Mouse (Mus musculus) gastrocnemius, postnatal 10 days (tissue): Measurements from ENCODE around the gene Gpc2. TPM values are rescaled to one million over a fixed set of nuclear protein-coding genes. Genes with fewer than 3 reads are reported as not detected.

Source experiments
- DNase-seq: peaks from one replicate; pipeline ENCODE4 v3.0.0; 2021; ENCODE audit warnings: mixed read lengths
- long read RNA-seq, 2 experiments: library from polyadenylated mRNA; stranded (forward); transcript quantifications; one replicate each; pipeline ENCODE4 v2.0.0; 2021
- total RNA-seq, 2 experiments: library from RNA; stranded (reverse); gene quantifications; 2 replicates each; pipeline ENCODE4 v1.2.3; 2021

The Gpc2 gene
- total RNA-seq = under 1 TPM; 0.35 to 0.88 TPM
- long read RNA-seq, experiment 1 = 0 reads
- long read RNA-seq, experiment 2 = 0 reads

DNA sequence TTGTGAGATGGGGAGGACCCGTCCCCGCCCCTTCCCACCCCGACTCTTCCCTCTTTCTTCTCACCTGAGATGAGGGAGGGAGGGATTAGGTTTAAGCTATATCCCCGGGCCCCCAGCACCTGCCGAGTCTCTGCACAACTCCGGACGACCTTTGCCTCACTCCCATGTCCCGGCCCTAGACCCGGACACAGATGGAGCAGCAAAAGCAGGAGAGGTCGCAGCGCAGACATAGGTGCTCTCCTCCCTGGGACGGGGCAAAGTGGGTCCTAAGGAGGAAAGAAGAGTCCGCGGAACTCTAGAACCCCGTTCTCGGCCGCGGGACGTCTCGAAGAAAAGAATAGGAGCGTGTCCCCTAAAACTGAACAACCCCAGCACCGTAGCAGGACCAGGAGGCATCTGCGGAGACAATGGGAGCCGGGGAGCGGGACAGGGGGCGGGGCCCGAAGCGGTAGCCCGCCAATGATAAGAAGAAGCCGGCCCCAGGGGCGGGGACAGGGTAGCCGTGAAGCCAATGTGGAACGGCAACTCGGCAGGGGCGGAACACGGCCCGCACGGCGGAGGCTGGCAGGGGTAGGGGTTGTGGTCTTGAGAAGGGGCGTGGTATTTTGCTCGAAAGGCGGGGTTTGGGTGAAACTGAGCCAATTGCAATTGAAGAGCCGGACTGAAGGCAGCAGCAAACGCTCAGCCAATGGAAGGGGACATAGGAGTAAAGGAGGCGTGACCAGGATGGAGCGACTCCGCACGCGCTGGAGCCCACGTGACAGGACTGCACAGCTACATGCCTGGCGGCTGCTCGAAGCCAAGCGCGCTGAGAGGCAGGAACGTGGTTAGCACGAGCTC, at the start of gene Gpc2, which contains the start of the genes Gm43720 and Stag3:
Gpc2 (minus strand) TSS at position 421 of the 840 bp plus-strand sequence.
Gm43720 (minus strand) TSS at position 374 of the 840 bp plus-strand sequence.
Stag3 (plus strand) TSS at position 656 of the 840 bp plus-strand sequence.
- DNase-seq = peak; percentile 82

GRCm38 (mm10) chr5:138312795-138313194, 33.0 kb upstream of the Gpc2 start:
- DNase-seq = no peak

DNA sequence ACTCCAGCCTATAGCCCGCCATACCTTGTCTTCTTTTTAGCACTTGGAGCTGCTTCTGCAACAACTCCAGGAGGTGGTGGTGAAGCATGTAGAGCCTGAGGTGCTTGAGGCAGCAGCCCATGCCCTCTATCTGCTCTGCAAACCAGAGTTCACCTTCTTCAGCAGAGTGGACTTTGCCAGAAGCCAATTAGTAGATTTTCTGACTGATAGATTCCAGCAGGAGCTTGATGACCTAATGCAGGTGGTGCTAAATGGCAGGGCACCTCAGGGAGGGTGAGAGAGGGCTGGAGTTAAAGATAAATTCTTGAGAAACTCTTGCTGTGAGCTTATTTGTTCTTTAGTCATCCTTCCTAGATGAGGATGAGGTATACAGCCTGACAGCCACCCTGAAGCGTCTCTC, 19.8 kb upstream of the Gpc2 start:
- DNase-seq = no peak

DNA sequence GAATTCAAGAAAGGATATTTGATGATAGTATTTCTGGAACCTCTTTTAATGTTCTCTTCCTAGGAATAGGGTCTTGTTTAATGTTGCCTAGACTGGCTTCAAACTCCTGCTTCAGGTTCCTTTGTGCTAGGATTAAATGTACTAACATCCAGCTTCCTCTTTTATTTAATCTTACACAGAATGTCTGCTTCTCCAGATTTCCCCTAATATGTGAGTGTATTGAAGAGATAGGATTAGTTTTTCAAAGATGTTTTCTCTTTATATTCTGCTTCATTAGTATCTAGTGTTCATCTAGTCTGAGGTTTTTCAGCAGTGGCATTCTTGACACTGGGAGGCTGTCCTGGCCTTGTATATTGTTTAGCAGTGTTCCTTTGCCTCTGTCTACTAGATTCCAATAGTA, 14.4 kb upstream of the Gpc2 start:
- no peak for DNase-seq

- DNase-seq = no peak
These were observed 11.8 kb upstream of the Gpc2 start for GRCm38 (mm10) chr5:138291638-138292037.

GRCm38 (mm10) chr5:138287861-138288260, 8.1 kb upstream of the Gpc2 start:
- no peak for DNase-seq

GRCm38 (mm10) chr5:138283540-138283939, 3.7 kb upstream of the Gpc2 start:
- no peak for DNase-seq

DNA sequence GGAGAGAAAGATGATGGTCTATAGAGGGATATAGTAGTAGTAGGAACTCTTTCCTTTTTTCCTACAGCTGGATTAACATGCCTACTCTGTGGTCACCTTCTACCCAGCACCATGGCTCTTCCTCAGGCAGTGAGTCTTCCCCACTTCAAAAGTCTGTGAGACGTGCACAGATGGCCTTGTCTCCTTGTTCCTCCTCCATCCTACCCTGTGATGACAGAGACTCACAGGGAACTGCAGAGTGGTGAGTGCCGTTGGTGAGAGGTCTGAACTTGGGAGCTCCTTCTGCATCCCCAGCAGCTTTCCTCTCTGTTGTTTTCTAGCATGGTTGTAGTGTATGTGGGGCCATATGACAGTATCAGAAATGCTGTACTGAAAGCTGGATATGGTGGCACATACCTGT, 2.0 kb upstream of the Gpc2 start:
- DNase-seq = no peak

DNA sequence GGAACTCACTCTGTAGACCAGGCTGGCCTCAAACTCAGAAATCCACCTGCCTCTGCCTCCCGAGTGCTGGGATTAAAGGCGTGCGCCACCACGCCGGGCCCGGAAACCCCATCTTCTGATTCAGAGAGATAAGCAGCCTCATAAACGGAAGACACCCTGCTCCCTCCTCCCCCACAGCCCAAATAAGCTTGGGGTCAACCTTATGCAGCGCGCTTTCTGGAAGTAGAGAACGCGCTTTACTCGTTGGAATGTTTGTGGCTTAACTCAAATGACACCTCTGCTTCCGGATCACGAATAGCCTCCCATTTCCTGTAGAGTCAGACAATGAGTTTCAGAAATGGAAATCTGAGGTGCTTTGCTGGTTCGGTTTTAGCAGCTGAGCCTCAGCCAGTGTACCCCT, 1.0 kb upstream of the Gpc2 start:
- DNase-seq = no peak

DNA sequence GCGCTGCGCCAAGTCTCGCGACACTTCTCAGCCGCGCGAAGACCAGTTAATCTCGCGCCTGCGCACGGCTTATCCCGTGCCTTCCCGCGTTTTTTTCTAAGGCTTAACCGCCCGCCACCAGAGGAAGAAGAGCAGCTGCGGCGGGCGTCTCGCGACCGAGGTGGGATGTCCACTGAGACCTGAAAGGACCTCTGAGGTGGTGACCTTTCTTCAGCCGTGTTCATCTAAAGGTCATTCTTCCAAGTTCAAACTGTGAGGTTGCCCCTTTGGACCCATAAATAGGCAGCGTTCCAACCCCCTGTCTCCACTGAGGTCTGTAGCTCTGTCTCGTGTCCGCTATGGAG, 592 bp upstream of the Gpc2 start:
- no peak for DNase-seq

- no peak for DNase-seq
These were observed 1.8 kb downstream of the Gpc2 start for GRCm38 (mm10) chr5:138277994-138278393.

DNA sequence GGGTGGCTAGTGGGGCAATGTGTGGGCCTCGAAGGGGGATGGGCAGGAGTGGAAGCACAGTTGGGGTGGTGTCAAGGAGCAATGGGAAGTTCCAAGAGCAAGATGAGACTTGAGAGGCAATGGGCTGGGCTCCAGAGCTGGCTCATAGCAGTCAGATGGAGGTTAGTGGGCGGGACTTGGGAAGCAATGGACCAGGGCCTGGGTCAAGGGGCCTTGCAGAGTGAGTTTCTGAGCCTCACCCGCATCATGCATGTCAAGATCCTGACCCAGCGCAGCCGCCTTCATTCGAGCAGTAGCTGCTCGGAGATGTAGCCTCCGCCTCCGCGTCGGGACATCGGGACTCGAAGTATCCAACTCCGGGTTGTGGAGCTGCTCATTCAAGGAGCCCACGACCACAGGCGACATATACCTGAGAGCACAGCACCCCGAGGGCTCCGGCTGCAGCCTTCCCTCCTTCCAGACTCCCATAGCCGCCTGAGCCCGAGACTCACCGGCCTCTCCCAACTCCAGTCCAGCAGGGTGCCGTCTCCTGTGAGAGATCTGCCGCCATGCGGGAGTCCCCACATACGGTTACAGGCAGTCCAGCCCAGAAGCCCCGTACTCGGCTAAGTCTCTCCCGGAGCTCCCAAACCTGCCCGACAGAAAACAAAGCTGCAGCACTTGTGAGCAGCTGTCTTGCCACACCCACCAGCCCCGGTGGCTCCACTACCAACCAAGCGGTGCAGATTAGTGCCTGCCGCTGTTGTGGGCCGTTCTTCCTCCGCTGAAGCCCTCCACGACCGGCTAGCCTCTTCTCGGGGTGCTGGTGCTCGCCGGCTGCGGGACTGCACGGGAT, 4.4 kb downstream of the Gpc2 start:
- no peak for DNase-seq

GRCm38 (mm10) chr5:138274186-138274585, 5.6 kb downstream of the Gpc2 start:
- no peak for DNase-seq

- DNase-seq = no peak
These were observed 7.3 kb downstream of the Gpc2 start, which contains the start of gene Gal3st4 for GRCm38 (mm10) chr5:138272409-138272923. Gene Gal3st4, minus strand, starts transcription at chr5:138272840.

- DNase-seq = no peak
These were observed 8.6 kb downstream of the Gpc2 start for GRCm38 (mm10) chr5:138271232-138271631.

- no peak for DNase-seq
These were observed 10.8 kb downstream of the Gpc2 start for GRCm38 (mm10) chr5:138268980-138269379.

GRCm38 (mm10) chr5:138267114-138267513, 12.7 kb downstream of the Gpc2 start:
- DNase-seq = no peak

DNA sequence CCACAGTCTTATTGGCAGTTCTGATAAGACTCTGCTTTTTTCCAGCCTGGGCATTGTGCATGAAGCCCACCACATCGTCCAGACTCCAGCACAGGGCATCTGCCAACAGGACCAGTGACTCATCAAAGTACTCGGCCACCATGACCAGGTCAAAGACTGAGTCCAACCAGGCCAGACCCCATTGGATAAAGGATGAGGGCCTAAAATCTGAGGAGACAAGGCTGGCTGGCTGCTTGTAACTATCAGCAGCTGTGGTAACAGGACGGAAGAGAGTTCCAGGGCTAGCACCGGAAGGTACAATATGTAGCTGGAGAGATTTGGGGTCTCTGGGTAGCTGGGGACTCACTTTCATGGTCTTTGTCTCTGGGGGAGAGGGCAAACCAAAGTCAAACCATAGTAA, 14.1 kb downstream of the Gpc2 start:
- no peak for DNase-seq

DNA sequence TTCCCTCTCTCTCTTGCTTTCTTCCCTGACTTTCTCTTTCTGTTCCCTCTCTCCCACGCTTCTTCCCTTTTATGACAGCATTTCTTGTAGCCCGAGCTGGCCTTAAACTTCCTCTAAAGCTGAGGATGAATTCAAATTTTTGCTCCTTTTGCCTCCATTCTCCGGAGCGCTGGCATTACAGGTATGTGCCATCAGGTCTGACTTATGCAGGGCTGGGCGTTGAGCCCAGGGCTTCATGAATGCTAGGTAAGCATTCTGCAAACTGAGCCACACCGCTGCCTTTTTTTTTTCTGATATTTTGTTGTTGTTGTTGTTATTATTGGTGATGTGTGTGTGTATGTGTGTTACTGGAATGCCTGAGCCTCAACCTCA, 15.6 kb downstream of the Gpc2 start:
- no peak for DNase-seq

DNA sequence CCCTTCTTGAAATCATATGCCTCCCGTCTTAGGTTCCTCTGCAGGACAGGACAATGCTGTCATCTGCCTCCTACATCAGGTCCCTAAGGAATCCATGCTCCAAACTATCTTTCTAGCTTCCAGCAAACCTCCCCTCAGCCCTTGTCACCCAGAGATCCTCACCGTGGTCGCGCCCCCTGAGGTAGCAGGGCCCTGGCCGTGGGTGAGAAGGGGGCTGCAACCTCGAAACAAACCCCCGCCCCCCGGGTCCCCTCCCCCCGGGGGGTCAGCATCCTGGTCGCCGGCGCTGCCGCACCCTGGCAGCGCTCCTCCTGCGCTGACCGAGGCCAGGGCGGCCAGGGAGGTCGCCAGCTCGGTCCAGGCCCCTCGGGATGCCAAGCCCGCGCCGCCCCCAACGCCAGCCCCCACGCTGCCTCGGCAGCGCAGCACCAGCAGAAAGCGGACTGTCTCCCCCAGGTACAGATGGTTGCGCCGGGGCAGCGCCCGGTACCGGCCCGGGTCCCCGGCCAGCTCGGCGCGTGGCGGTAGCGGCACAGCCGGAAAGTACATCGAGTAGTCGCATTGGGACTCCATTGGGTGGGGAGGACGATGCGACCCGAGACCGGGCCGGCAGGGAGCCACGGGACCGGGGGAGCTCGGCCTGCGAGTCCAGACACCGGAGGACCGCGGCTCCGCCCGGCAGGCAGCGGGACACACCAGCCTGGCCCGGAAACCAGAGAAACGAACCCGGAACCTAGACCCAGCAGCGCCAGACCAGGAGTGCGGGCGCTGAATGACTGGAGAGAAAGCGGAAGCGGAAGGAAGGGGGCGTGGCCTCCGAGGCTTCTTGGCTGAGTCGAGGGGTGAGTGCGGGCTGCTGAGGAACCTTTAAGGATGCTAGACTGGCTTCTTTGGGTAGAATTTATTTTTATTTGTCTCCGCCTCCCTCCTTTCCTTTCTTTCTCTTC, 16.3 kb downstream of the Gpc2 start, which contains the start of gene BC037034:
BC037034 (minus strand) TSS at position 774 of the 947 bp plus-strand sequence.
- peak; percentile 93 for DNase-seq

DNA sequence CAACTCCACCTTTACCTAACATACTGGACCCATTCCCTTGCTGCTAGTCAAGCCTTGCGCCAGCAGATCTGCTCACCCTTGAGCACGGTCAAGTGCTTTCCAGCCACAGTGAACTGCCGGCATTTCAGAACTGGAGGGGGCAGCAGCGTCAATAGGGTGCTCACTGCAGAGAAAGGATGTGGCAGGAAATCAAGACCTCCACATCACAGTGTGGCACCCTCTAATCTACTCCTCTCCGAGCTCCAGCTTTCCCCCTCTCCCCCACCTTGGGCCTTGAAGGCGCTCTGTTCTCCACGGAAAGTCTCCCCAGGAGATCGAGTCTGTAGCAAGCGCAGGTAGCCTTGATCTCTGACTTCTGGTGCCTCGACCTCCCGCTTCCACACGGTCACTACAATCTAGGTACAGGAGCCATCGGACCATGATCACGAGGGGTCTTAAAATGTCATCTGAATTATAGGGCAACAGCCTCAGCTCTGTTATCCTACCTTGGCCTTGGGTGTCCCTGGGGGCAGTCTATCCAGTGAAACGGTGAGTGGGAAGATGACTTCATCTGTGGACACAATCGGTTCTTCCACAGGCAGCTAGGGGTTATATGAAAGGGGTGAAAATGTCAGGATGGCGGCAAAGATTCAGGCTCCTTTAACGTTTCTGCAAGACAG, 17.1 kb downstream of the Gpc2 start:
- DNase-seq = no peak
